Mouse (Mus musculus): ENCODE measurements around the gene Smok3a. TPM values are rescaled to one million over a fixed set of nuclear protein-coding genes. Genes with fewer than 3 reads are reported as not detected.
"Not testable (repeated sequence)": the region's sequence is repeated elsewhere in the genome, so short reads cannot be mapped to it uniquely, and the experiment has no call there.

The Smok3a gene
- polyA plus RNA-seq, 1 experiment from 2014 or later: not detected

DNA sequence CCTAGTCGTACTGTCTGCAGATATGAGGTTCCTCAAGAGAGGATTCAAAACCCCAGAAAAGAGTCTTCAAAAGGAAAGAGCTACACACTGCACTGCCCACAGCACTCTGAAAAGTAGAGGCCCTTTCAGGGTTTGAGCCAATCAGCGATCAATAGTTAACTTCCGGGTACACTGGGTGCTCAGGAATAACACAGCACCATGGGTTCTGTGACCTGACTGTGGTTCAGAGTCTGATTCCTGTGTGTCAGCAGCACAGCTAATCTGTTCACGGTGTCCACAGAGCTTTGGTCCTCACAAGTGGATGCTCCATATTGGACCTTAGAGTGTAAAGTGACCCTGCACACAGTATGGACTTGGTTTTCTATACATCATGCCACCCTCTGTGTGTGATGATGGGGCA is 1.5 kb upstream of the Smok3a start:
- 85% methylated on average over 4 of the region's 4 CpGs for WGBS
- not testable (repeated sequence) for H3K9ac ChIP-seq; H3K27ac ChIP-seq; H3K4me3 ChIP-seq (replicated peaks); H3K9me3 ChIP-seq; H3K27me3 ChIP-seq; H3K4me1 ChIP-seq; ATAC-seq (ENCODE audit: low FRiP score); H3K4me2 ChIP-seq; H3K36me3 ChIP-seq (replicated peaks)

DNA sequence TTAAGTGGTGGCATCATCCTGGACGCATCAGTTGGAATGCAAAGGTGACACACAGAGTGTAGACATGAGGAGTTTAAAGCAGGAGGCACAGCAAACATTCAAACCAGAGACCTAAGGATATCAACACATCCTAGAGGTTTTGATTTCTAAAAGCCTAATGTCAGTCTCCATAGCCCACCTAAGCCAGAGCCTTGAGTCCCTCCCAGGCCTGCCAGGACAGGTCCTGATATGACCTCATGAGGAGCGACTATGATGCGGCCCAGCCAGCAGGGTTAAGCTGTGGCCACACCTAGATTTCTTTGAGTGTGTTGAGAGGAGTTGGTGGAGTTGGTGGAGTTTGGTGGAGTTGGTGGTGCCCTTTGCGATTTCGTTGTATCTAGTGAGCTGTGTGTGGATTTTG is 31.8 kb downstream of the Smok3a start, which contains the start of gene Smok3c:
Gene Smok3c, plus strand, starts transcription at position 301 of the 400 bp plus-strand sequence.
- no CpG with 5 or more reads among the region's 5 CpGs for WGBS
- not testable (repeated sequence) for ATAC-seq (ENCODE audit: low FRiP score)

DNA sequence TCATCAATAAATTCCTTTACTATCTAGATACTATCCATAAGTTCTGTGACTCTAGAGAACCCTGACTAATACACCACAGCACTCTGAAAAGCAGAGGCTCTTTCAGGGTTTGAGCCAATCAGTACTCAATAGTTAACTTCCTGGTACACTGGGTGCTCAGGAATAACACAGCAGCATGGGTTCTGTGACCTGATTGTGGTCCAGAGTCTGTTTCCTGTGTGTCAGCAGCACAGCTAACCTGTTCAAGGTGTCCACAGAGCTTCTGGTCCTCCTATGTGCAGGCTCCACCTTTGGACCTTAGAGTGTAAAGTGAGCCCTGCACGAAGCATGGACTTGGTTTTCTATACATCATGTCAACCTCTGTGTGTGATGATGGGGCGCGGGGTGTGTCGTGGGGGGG is 52.7 kb downstream of the Smok3a start:
- WGBS: 87% methylated on average over 4 of the region's 4 CpGs
- H3K27me3 ChIP-seq: no peaks in the 10 kb centered on the region
- no peak overlapping the region for H3K4me3 ChIP-seq (replicated peaks)
- no peak for ATAC-seq (ENCODE audit: low FRiP score)
- H3K9me3 ChIP-seq: no peaks in the 10 kb centered on the region
- no peak overlapping the region for H3K9ac ChIP-seq
- H3K36me3 ChIP-seq (replicated peaks): no peaks in the 10 kb centered on the region
- H3K4me1 ChIP-seq: no peaks in the 10 kb centered on the region
- no peak overlapping the region for H3K4me2 ChIP-seq
- H3K27ac ChIP-seq: no peak overlapping the region

More for the DNA sequence above, 31.8 kb downstream of the Smok3a start, which contains the start of gene Smok3c:
- not testable (repeated sequence) for H3K27me3 ChIP-seq; H3K27ac ChIP-seq; H3K9me3 ChIP-seq; H3K4me2 ChIP-seq; H3K9ac ChIP-seq; H3K4me3 ChIP-seq (replicated peaks); H3K4me1 ChIP-seq; H3K36me3 ChIP-seq (replicated peaks)

DNA sequence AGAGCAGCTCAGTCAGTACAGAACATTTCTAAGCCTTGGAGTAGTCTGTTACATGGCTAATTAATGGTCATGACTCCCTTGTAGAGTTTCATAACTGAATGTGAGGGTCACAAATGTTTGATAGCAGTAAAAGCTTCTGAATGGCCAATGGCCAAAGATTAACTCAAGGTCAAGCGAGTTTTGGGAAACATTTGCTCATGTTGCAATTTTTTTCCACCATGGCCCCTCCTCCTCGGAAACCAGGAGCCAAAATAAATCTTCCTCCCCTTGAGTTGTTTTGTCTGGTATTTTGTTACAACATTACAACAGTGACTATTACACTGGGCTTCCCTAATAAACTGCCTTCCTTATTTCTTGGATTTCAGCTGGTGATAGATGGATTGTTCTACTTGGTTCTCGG is 54.6 kb downstream of the Smok3a start:
- Histone ChIP-seq H3K27me3 (peaks cover 3% of the 10 kb centered on the region; the same call in 1 of the 2 replicates), H3K9ac (no peak overlapping the region), H3K36me3 (replicated peaks) (no peaks in the 10 kb centered on the region), H3K4me1 (no peaks in the 10 kb centered on the region), H3K4me3 (replicated peaks) (no peak overlapping the region), H3K27ac (no peak overlapping the region), H3K9me3 (no peaks in the 10 kb centered on the region), H3K4me2 (no peak overlapping the region)
- 77% methylated on average over 3 of the region's 3 CpGs for WGBS
- ATAC-seq (ENCODE audit: low FRiP score): no peak

DNA sequence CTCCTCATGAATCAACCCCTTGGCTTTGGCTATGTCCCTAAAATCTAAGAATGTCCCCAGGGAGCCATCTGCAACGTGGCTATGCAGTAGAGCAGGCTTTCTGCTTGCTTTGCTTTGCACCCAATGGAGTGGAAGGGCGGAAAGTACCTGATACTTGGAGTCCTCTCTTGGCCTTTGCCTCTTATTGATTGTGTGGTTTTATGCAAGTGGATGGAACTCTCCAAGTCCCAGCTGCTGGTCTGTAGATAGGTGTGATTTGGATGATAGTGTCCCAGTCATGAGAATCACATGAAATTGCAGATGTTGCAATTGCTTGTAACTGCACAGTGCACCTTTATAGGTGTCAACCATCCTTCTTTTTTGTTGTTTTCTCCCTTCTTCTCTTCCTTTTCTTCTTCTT is 55.1 kb downstream of the Smok3a start:
- 55% methylated on average over 2 of the region's 2 CpGs for WGBS
- H3K9ac ChIP-seq: no peak overlapping the region
- no peak overlapping the region for H3K4me2 ChIP-seq
- no peaks in the 10 kb centered on the region for H3K9me3 ChIP-seq
- H3K36me3 ChIP-seq (replicated peaks): no peaks in the 10 kb centered on the region
- H3K4me3 ChIP-seq (replicated peaks): no peak overlapping the region
- no peak overlapping the region for H3K27ac ChIP-seq
- no peaks in the 10 kb centered on the region for H3K4me1 ChIP-seq
- H3K27me3 ChIP-seq: peaks cover 3% of the 10 kb centered on the region; the same call in 1 of the 2 replicates
- no peak for ATAC-seq (ENCODE audit: low FRiP score)

DNA sequence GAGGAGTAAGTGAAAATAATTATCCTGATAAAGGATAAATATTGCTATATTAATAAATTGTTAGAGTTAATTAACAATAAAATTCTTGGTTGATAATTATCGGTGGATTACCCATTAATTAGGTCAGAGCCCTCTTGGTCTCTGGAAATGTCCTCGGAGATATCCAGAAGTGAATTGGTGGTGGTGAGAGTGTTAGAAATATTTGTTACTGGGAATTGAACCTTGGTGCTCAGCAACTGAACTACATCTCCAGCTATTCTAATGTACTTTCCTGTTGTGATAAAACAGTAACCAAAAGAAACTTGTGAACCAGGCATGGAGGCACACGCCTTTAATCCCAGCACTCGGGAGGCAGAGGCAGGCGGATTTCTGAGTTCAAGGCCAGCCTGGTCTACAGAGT is 59.4 kb downstream of the Smok3a start:
- no peaks in the 10 kb centered on the region for H3K36me3 ChIP-seq (replicated peaks)
- H3K4me1 ChIP-seq: no peaks in the 10 kb centered on the region
- WGBS: 90% methylated on average over 5 of the region's 5 CpGs
- no peaks in the 10 kb centered on the region for H3K9me3 ChIP-seq
- H3K9ac ChIP-seq: no peak overlapping the region
- ATAC-seq (ENCODE audit: low FRiP score): no peak
- H3K27ac ChIP-seq: no peak overlapping the region
- no peak overlapping the region for H3K4me3 ChIP-seq (replicated peaks)
- H3K4me2 ChIP-seq: no peak overlapping the region
- peaks cover 8% of the 10 kb centered on the region for H3K27me3 ChIP-seq

DNA sequence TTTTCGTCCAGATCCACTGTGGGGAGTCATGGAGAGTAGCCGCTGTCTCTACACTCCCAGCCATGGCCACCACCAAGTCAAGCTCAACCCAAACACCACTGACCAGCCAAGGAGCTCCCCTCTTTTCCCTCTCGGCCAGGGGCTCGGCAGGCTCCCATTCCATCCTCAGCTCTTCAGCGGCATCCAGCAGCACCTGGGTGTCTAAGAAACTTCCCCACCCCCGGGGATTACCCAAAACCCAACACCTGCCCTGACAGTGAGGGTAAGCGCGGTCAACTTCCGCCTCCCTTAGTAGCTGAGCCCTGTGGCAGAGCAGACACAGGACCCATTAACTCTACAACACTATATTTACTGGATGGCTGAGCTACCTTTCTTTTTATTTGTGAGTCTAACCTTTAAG is 60.4 kb downstream of the Smok3a start:
- Histone ChIP-seq H3K9ac (no peak overlapping the region), H3K4me1 (peaks cover 6% of the 10 kb centered on the region), H3K27ac (no peak overlapping the region), H3K27me3 (peaks cover 8% of the 10 kb centered on the region), H3K36me3 (replicated peaks) (no peaks in the 10 kb centered on the region), H3K9me3 (no peaks in the 10 kb centered on the region), H3K4me3 (replicated peaks) (no peak overlapping the region), H3K4me2 (no peak overlapping the region)
- no peak for ATAC-seq (ENCODE audit: low FRiP score)
- WGBS: 84% methylated on average over 9 of the region's 9 CpGs

DNA sequence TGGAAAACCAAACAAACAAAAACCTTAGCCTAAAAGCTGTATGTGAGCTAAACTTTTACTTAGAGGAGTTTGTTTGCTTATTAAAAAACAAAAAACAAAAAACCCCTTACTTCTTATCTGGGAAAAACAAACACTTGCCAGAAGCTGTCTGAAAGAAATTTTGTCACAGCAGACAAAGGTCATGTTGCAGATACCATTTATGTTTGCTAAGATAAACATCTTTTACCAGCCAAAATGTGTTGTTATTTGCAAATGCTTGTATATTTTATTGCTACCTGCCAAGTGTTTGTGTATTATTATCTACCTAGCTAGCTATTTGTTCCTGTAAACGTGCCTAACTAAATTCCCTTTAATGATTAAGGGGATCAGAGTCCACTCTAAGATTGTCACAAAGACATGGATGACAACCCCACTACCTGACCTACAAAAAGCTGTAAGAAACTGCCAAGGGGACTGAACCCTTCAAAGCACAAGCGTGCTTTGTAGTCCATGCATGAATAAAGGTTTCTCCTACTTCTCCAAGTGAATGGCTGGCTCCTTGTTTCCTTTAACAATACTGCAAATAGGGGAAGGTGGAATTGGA is 62.3 kb downstream of the Smok3a start:
- H3K9ac ChIP-seq: no peak overlapping the region
- H3K27me3 ChIP-seq: peaks cover 8% of the 10 kb centered on the region
- no peaks in the 10 kb centered on the region for H3K9me3 ChIP-seq
- 71% methylated on average over 2 of the region's 2 CpGs for WGBS
- H3K4me1 ChIP-seq: peaks cover 18% of the 10 kb centered on the region
- H3K36me3 ChIP-seq (replicated peaks): peaks cover 7% of the 10 kb centered on the region; the same call in 1 of the 2 replicates
- ATAC-seq (ENCODE audit: low FRiP score): no peak
- H3K27ac ChIP-seq: no peak overlapping the region
- H3K4me2 ChIP-seq: no peak overlapping the region
- no peak overlapping the region for H3K4me3 ChIP-seq (replicated peaks)

DNA sequence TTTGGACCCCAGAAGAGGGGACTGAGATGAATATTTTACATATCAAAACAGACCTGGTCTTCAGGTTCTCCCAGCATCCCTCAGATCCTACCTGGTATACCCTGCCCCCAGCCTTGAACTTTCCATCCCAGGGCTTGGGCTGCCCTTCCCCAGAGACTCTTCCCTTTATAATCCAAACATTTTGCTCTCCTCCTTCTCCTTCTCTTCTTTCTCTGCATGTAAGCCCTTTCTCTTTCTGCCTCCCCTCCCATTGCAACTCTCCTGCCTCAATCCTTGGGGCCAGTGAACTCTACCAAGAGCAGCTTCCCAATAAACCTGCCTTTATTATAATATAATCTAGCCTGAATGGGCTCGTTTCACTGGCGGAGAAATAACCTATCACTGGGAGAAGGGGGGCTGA is 62.9 kb downstream of the Smok3a start:
- ATAC-seq (ENCODE audit: low FRiP score): no peak
- H3K4me3 ChIP-seq (replicated peaks): no peak overlapping the region
- H3K36me3 ChIP-seq (replicated peaks): peaks cover 11% of the 10 kb centered on the region
- peaks cover 8% of the 10 kb centered on the region for H3K27me3 ChIP-seq
- 89% methylated on average over 2 of the region's 2 CpGs for WGBS
- H3K9me3 ChIP-seq: no peaks in the 10 kb centered on the region
- peaks cover 22% of the 10 kb centered on the region for H3K4me1 ChIP-seq
- no peak overlapping the region for H3K4me2 ChIP-seq
- H3K27ac ChIP-seq: no peak overlapping the region
- H3K9ac ChIP-seq: no peak overlapping the region

Other genes with a start within 250 kb of the Smok3a start
- 55.7 and 60.1 TPM in 2 replicates for gene Ppp1r35, start 242.4 kb upstream of the Smok3a start, polyA plus RNA-seq (2016; fragmentation: Nextera tagmentation; extraction: Ambion mirVana)
- 13.4 and 15.4 TPM in 2 replicates for gene Mepce, start 233.6 kb upstream of the Smok3a start, polyA plus RNA-seq (2016; fragmentation: Nextera tagmentation; extraction: Ambion mirVana)
- 14.6 and 15.2 TPM in 2 replicates for gene Zcwpw1, start 233.5 kb upstream of the Smok3a start, polyA plus RNA-seq (2016; fragmentation: Nextera tagmentation; extraction: Ambion mirVana)
- 0.13 and 0.22 TPM in 2 replicates for gene Pilra, start 185.0 kb upstream of the Smok3a start, polyA plus RNA-seq (2016; fragmentation: Nextera tagmentation; extraction: Ambion mirVana)
- not detected in 2 replicates for gene Pilrb1, start 163.2 kb upstream of the Smok3a start, polyA plus RNA-seq (2016; fragmentation: Nextera tagmentation; extraction: Ambion mirVana)
- not detected in 2 replicates for gene Pilrb2, start 149.4 kb upstream of the Smok3a start, polyA plus RNA-seq (2016; fragmentation: Nextera tagmentation; extraction: Ambion mirVana)
- not detected in 2 replicates for gene Cyp3a13, start 99.6 kb upstream of the Smok3a start, polyA plus RNA-seq (2016; fragmentation: Nextera tagmentation; extraction: Ambion mirVana)
- not detected in 2 replicates for gene Gjc3, start 58.2 kb upstream of the Smok3a start, polyA plus RNA-seq (2016; fragmentation: Nextera tagmentation; extraction: Ambion mirVana)
- gene Azgp1, start 39.7 kb upstream of the Smok3a start, polyA plus RNA-seq (2016; fragmentation: Nextera tagmentation; extraction: Ambion mirVana): not detected in 2 replicates
- not detected in 2 replicates for gene Smok3b, start 168 bp downstream of the Smok3a start, polyA plus RNA-seq (2016; fragmentation: Nextera tagmentation; extraction: Ambion mirVana)
- not detected in 2 replicates for gene Smok3c, start 31.9 kb downstream of the Smok3a start, polyA plus RNA-seq (2016; fragmentation: Nextera tagmentation; extraction: Ambion mirVana)
- 36.2 and 39.4 TPM in 2 replicates for gene Zkscan1, start 63.8 kb downstream of the Smok3a start, polyA plus RNA-seq (2016; fragmentation: Nextera tagmentation; extraction: Ambion mirVana)
- gene Zscan21, start 95.6 kb downstream of the Smok3a start, polyA plus RNA-seq (2016; fragmentation: Nextera tagmentation; extraction: Ambion mirVana): 101 and 103 TPM in 2 replicates
- gene Zfp113, start 134.5 kb downstream of the Smok3a start, polyA plus RNA-seq (2016; fragmentation: Nextera tagmentation; extraction: Ambion mirVana): 43.9 and 44.1 TPM in 2 replicates
- 274 and 282 TPM in 2 replicates for gene Cops6, start 139.8 kb downstream of the Smok3a start, polyA plus RNA-seq (2016; fragmentation: Nextera tagmentation; extraction: Ambion mirVana)
- 24.6 and 27.5 TPM in 2 replicates for gene Ap4m1, start 150.7 kb downstream of the Smok3a start, polyA plus RNA-seq (2016; fragmentation: Nextera tagmentation; extraction: Ambion mirVana)
- 313 and 320 TPM in 2 replicates for gene Mcm7, start 151.2 kb downstream of the Smok3a start, polyA plus RNA-seq (2016; fragmentation: Nextera tagmentation; extraction: Ambion mirVana)
- gene Taf6, start 166.2 kb downstream of the Smok3a start, polyA plus RNA-seq (2016; fragmentation: Nextera tagmentation; extraction: Ambion mirVana): 133 and 137 TPM in 2 replicates
- gene Cnpy4, start 166.2 kb downstream of the Smok3a start, polyA plus RNA-seq (2016; fragmentation: Nextera tagmentation; extraction: Ambion mirVana): 44.3 and 47.8 TPM in 2 replicates
- gene Mblac1, start 173.1 kb downstream of the Smok3a start, polyA plus RNA-seq (2016; fragmentation: Nextera tagmentation; extraction: Ambion mirVana): 9.5 and 11.1 TPM in 2 replicates
- gene Nxpe5, start 204.6 kb downstream of the Smok3a start, polyA plus RNA-seq (2016; fragmentation: Nextera tagmentation; extraction: Ambion mirVana): not detected in 2 replicates
- gene Lamtor4, start 234.2 kb downstream of the Smok3a start, polyA plus RNA-seq (2016; fragmentation: Nextera tagmentation; extraction: Ambion mirVana): 42.3 and 47.3 TPM in 2 replicates
- gene BC037034, start 242.8 kb downstream of the Smok3a start, polyA plus RNA-seq (2016; fragmentation: Nextera tagmentation; extraction: Ambion mirVana): 14.0 and 16.0 TPM in 2 replicates

Data from forebrain, embryonic 12.5 days (tissue).